Mouse (Mus musculus): Measurements from ENCODE around the gene C4bp.
"Not testable (repeated sequence)": the region's sequence is repeated elsewhere in the genome, so short reads cannot be mapped to it uniquely, and the experiment has no call there.

DNA sequence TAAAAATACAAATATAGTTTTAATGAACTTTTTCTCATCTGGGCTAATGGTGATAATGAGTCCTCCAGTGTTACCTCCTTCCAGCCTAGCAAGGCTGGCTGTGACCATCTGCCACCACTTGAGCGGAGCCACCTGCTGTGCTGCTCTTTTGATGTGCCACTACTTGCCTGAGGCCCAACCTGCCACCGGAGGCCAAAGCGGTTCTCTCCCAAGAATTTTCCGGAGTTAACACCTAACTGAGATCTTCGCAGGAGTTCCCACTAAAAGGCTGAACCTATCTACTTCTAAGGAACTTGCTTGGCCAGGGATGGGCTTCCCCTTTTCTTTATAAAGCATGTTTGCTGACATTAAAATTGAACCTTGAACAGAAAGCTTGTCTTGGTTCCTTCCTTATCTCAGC, 1.8 kb downstream of the C4bp start:
- not testable (repeated sequence) for TF ChIP-seq CTCF (IDR thresholded peaks at IDR 0.05; ENCODE audit: borderline replicate concordance, extremely low read depth, insufficient read depth, insufficient read length); POLR2A (IDR thresholded peaks at IDR 0.05; ENCODE audit: borderline replicate concordance, extremely low read depth, insufficient read depth, insufficient read length, poor library complexity, severe bottlenecking)

All from brain, embryonic 14.5 days (tissue).